Mouse (Mus musculus): ENCODE results near the gene Brf1. TPM values are rescaled to one million over a fixed set of nuclear protein-coding genes. Genes with fewer than 3 reads are reported as not detected.
A peak's percentile ranks its signal among the peaks of the same experiment; 100 is the strongest.

Gene Brf1
- polyA plus RNA-seq, 1 experiment from 2014 or later, result 53.8 TPM

GRCm38 (mm10) chr12:112955800-112956199, 44.7 kb downstream of the Brf1 start:
- 32% methylated on average over 4 of the region's 4 CpGs for WGBS
- H3K4me3 ChIP-seq (ENCODE audit: low read depth, low read length), result no peak overlapping the region

DNA sequence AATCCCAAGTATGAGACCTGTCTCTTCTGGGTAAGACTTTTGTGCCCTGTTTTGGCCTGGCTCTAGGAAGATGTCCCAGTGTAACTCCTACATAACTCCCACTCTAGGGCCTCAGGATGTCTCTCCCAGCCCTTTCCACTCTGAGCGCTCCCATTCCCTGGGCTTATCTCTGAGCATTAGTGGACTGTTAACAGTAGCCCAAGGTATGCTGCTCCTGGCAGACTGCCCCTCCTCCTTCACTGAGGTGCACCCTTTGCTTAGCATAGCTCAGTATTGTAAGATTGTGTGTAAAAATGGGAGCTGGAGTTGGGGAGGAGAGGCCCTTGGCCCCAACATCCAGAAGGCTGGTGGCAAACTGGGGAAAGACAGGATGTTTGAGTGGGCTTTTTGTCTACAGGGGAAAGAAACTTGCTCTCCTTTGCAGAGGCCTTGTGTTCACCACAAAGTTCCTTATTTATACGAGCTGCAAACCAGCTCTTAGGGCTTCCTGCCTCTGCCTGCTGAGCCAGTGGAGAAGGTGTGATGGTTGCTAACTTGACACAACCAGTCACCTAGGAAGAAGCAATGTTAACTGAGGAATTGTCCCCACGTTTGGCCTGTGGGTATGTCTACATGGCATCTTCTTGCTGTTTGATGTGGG, 47.5 kb downstream of the Brf1 start:
- ATAC-seq (replicated peaks; ENCODE audit: low FRiP score, low TSS enrichment, low read depth), result no peak

More at GRCm38 (mm10) chr12:112955800-112956199, 44.7 kb downstream of the Brf1 start:
- H3K27me3 ChIP-seq (replicated peaks; ENCODE audit: control insufficient read depth, insufficient read depth, low read length), result no peaks in the 10 kb centered on the region
- H3K36me3 ChIP-seq (ENCODE audit: control insufficient read depth, insufficient read depth, low read length), result peaks cover 19% of the 10 kb centered on the region
- no peaks in the 10 kb centered on the region for H3K9me3 ChIP-seq (ENCODE audit: control insufficient read depth, low read length)
- H3K9ac ChIP-seq (ENCODE audit: low read length), result no peak overlapping the region
- DNase-seq (ENCODE audit: low spot score) (peak; percentile 88), ATAC-seq (replicated peaks; ENCODE audit: low FRiP score, low TSS enrichment, low read depth) (peak; percentile 34; the same call in 1 of the 2 replicates)
- no peak overlapping the region for H3K4me2 ChIP-seq (ENCODE audit: low read length)
- no peaks in the 10 kb centered on the region; the same call in 1 of the 2 replicates for H3K4me1 ChIP-seq (replicated peaks; ENCODE audit: control insufficient read depth, insufficient read depth, low read length)
- no peak overlapping the region for H3K27ac ChIP-seq (ENCODE audit: low read depth)

GRCm38 (mm10) chr12:112952433-112952832, 48.1 kb downstream of the Brf1 start:
- no peaks in the 10 kb centered on the region for H3K27me3 ChIP-seq (replicated peaks; ENCODE audit: control insufficient read depth, insufficient read depth, low read length)
- WGBS, result 47% methylated on average over 8 of the region's 8 CpGs
- DNase-seq (ENCODE audit: low spot score), result no peak
- no peak overlapping the region for H3K4me3 ChIP-seq (ENCODE audit: low read depth, low read length)
- peak; percentile 10; the same call in 1 of the 2 replicates for ATAC-seq (replicated peaks; ENCODE audit: low FRiP score, low TSS enrichment, low read depth)
- no peak overlapping the region for H3K9ac ChIP-seq (ENCODE audit: low read length)
- H3K27ac ChIP-seq (ENCODE audit: low read depth), result no peak overlapping the region
- H3K4me1 ChIP-seq (replicated peaks; ENCODE audit: control insufficient read depth, insufficient read depth, low read length), result no peaks in the 10 kb centered on the region; the same call in none of the 2 replicates
- H3K9me3 ChIP-seq (ENCODE audit: control insufficient read depth, low read length), result no peaks in the 10 kb centered on the region
- H3K4me2 ChIP-seq (ENCODE audit: low read length), result no peak overlapping the region
- 0 out of 2 replicates have a peak, but pooled peaks cover 2% of the 10 kb centered on the region for H3K36me3 ChIP-seq (ENCODE audit: control insufficient read depth, insufficient read depth, low read length)

More for the DNA sequence above, 47.5 kb downstream of the Brf1 start:
- no peak overlapping the region for H3K4me3 ChIP-seq (ENCODE audit: low read depth, low read length)
- H3K36me3 ChIP-seq (ENCODE audit: control insufficient read depth, insufficient read depth, low read length), result 0 out of 2 replicates have a peak, but pooled peaks cover 3% of the 10 kb centered on the region
- H3K4me2 ChIP-seq (ENCODE audit: low read length), result no peak overlapping the region
- no peak for DNase-seq (ENCODE audit: low spot score)
- no peaks in the 10 kb centered on the region; the same call in none of the 2 replicates for H3K4me1 ChIP-seq (replicated peaks; ENCODE audit: control insufficient read depth, insufficient read depth, low read length)
- H3K9ac ChIP-seq (ENCODE audit: low read length), result no peak overlapping the region
- H3K27me3 ChIP-seq (replicated peaks; ENCODE audit: control insufficient read depth, insufficient read depth, low read length), result no peaks in the 10 kb centered on the region
- 67% methylated on average over 3 of the region's 3 CpGs for WGBS
- H3K27ac ChIP-seq (ENCODE audit: low read depth), result no peak overlapping the region
- H3K9me3 ChIP-seq (ENCODE audit: control insufficient read depth, low read length), result no peaks in the 10 kb centered on the region

- 19% methylated on average over 7 of the region's 7 CpGs for WGBS
- Histone ChIP-seq H3K4me1 (replicated peaks; ENCODE audit: control insufficient read depth, insufficient read depth, low read length) (no peaks in the 10 kb centered on the region; the same call in none of the 2 replicates), H3K4me3 (ENCODE audit: low read depth, low read length) (no peak overlapping the region), H3K9me3 (ENCODE audit: control insufficient read depth, low read length) (no peaks in the 10 kb centered on the region), H3K9ac (ENCODE audit: low read length) (no peak overlapping the region), H3K36me3 (ENCODE audit: control insufficient read depth, insufficient read depth, low read length) (no peaks in the 10 kb centered on the region), H3K27ac (ENCODE audit: low read depth) (peak overlapping the region; percentile 36; the same call in 1 of the 2 replicates), H3K27me3 (replicated peaks; ENCODE audit: control insufficient read depth, insufficient read depth, low read length) (no peaks in the 10 kb centered on the region), H3K4me2 (ENCODE audit: low read length) (peak overlapping the region; percentile 63; the same call in 1 of the 2 replicates)
- no peak for ATAC-seq (replicated peaks; ENCODE audit: low FRiP score, low TSS enrichment, low read depth)
- DNase-seq (ENCODE audit: low spot score), result no peak
Measured at GRCm38 (mm10) chr12:112951150-112951842, 49.2 kb downstream of the Brf1 start.

- peak overlapping the region; percentile 54 for H3K4me3 ChIP-seq (ENCODE audit: low read depth, low read length)
- H3K4me2 ChIP-seq (ENCODE audit: low read length), result peak overlapping the region; percentile 63
- no peaks in the 10 kb centered on the region; the same call in none of the 2 replicates for H3K4me1 ChIP-seq (replicated peaks; ENCODE audit: control insufficient read depth, insufficient read depth, low read length)
- no peaks in the 10 kb centered on the region for H3K36me3 ChIP-seq (ENCODE audit: control insufficient read depth, insufficient read depth, low read length)
- WGBS, result 6% methylated on average over 6 of the region's 6 CpGs
- no peaks in the 10 kb centered on the region for H3K9me3 ChIP-seq (ENCODE audit: control insufficient read depth, low read length)
- no peak overlapping the region for H3K9ac ChIP-seq (ENCODE audit: low read length)
- H3K27me3 ChIP-seq (replicated peaks; ENCODE audit: control insufficient read depth, insufficient read depth, low read length), result no peaks in the 10 kb centered on the region
- ATAC-seq (replicated peaks; ENCODE audit: low FRiP score, low TSS enrichment, low read depth) (peak; percentile 34), DNase-seq (ENCODE audit: low spot score) (no peak)
- H3K27ac ChIP-seq (ENCODE audit: low read depth), result peak overlapping the region; percentile 36; the same call in 1 of the 2 replicates
Measured at GRCm38 (mm10) chr12:112950761-112951129, 49.8 kb downstream of the Brf1 start.

DNA sequence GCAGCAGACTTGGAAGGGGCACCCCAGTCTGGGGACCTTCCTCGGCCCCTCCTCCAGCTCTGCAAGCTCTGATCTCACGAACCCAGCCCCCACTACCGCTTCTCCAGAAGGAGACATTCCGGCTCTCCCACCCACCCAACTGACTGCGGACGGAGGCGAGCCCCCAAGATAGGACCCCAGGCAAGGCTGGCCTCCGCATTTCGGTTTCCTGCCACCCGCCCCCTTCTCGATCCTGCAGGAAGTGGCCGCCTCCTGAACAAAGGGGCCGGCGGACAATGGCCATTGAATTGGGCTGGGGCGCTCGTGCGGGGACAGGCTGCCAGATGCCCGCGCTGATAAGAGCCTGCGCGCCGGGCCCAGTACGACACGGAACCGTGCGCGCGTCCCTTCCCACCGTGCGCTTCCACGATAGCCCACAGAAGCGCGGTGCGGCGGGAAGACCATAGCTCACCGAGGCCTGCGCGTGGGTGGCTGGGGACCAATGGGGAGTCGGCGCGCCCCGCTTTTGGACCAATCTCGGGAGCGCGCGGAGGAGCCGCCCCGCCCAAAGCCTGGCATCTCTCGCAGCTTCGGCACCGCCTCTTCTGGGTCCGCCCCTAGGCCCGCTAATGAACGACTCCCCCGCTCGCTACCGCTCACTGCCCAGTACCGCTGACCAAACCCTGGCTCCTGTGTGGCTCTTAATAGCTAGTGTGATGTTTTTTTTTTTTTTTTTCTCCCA, 50.3 kb downstream of the Brf1 start:
- DNase-seq (ENCODE audit: low spot score) (peak; percentile 91), ATAC-seq (replicated peaks; ENCODE audit: low FRiP score, low TSS enrichment, low read depth) (peak; percentile 80)
- Histone ChIP-seq H3K4me3 (ENCODE audit: low read depth, low read length) (peak overlapping the region; percentile 54), H3K27ac (ENCODE audit: low read depth) (peak overlapping the region; percentile 62), H3K36me3 (ENCODE audit: control insufficient read depth, insufficient read depth, low read length) (no peaks in the 10 kb centered on the region), H3K4me1 (replicated peaks; ENCODE audit: control insufficient read depth, insufficient read depth, low read length) (no peaks in the 10 kb centered on the region; the same call in none of the 2 replicates), H3K27me3 (replicated peaks; ENCODE audit: control insufficient read depth, insufficient read depth, low read length) (no peaks in the 10 kb centered on the region), H3K4me2 (ENCODE audit: low read length) (peak overlapping the region; percentile 63), H3K9me3 (ENCODE audit: control insufficient read depth, low read length) (no peaks in the 10 kb centered on the region), H3K9ac (ENCODE audit: low read length) (peak overlapping the region; percentile 67)
- under 1% methylated on average over 58 of the region's 58 CpGs for WGBS

- Histone ChIP-seq H3K36me3 (ENCODE audit: control insufficient read depth, insufficient read depth, low read length) (no peaks in the 10 kb centered on the region), H3K9me3 (ENCODE audit: control insufficient read depth, low read length) (no peaks in the 10 kb centered on the region), H3K9ac (ENCODE audit: low read length) (no peak overlapping the region), H3K27me3 (replicated peaks; ENCODE audit: control insufficient read depth, insufficient read depth, low read length) (no peaks in the 10 kb centered on the region), H3K4me2 (ENCODE audit: low read length) (no peak overlapping the region), H3K4me1 (replicated peaks; ENCODE audit: control insufficient read depth, insufficient read depth, low read length) (no peaks in the 10 kb centered on the region; the same call in none of the 2 replicates), H3K4me3 (ENCODE audit: low read depth, low read length) (no peak overlapping the region), H3K27ac (ENCODE audit: low read depth) (no peak overlapping the region)
- ATAC-seq (replicated peaks; ENCODE audit: low FRiP score, low TSS enrichment, low read depth) (no peak), DNase-seq (ENCODE audit: low spot score) (no peak)
- 32% methylated on average over 4 of the region's 4 CpGs for WGBS
Measured at GRCm38 (mm10) chr12:112947307-112947706, 53.2 kb downstream of the Brf1 start.

DNA sequence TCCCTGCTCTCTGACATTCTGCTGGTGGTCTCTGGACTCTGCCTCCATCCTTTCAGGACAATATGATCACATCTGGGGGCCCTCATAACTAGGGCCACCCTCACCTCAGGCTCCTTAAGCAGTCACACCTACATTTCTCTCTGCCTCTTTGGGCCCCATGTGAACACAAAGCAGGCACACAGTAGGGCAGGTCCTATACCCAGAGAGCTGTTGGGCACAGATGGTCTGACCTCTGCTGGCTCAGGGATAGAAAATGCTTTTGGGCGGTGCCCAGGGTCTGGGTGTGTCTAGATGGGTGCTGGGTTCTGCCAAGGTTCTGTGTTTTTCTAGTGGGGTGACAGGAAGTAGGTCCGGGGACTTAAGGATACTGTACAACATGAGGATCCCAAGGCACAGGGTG, 56.8 kb downstream of the Brf1 start:
- H3K27ac ChIP-seq (ENCODE audit: low read depth), result no peak overlapping the region
- H3K27me3 ChIP-seq (replicated peaks; ENCODE audit: control insufficient read depth, insufficient read depth, low read length), result no peaks in the 10 kb centered on the region
- ATAC-seq (replicated peaks; ENCODE audit: low FRiP score, low TSS enrichment, low read depth) (no peak), DNase-seq (ENCODE audit: low spot score) (no peak)
- no peaks in the 10 kb centered on the region for H3K36me3 ChIP-seq (ENCODE audit: control insufficient read depth, insufficient read depth, low read length)
- no peak overlapping the region for H3K9ac ChIP-seq (ENCODE audit: low read length)
- no peak overlapping the region for H3K4me2 ChIP-seq (ENCODE audit: low read length)
- WGBS, result 70% methylated on average over 2 of the region's 2 CpGs
- peaks cover 9% of the 10 kb centered on the region for H3K4me1 ChIP-seq (replicated peaks; ENCODE audit: control insufficient read depth, insufficient read depth, low read length)
- no peak overlapping the region for H3K4me3 ChIP-seq (ENCODE audit: low read depth, low read length)
- no peaks in the 10 kb centered on the region for H3K9me3 ChIP-seq (ENCODE audit: control insufficient read depth, low read length)

All from intestine, embryonic 14.5 days (tissue).